In the genomic region with DNA sequence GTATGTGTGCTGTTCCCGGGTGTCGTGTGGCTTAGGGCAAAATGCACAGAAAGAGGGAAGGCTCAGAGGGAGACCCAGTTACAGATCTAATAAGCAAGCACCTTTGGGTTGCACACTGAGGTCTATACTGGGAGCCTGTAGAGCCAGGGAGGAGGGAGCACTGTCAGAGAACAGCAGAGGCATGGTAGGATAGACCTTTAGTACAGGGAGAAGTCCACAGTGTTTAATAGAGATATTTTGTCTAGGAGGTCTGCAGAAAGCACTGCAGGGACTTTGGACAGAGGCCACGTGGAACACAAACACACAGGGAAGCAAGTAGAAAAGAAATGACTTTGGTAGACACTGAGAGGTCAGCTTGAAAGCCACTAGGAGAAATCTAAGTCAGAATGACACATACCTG, we compare ENCODE assay signal across 8 mouse cellular contexts. TPM values are rescaled to one million over a fixed set of nuclear protein-coding genes. Genes with fewer than 3 reads are reported as not detected.
DNase-seq lines count a peak whose midpoint lies in the region; ATAC-seq and TF ChIP-seq lines count a peak whose summit lies in the region.

No protein-coding gene starts in this region.

- peak overlapping the region; percentile 64 for H3K27ac ChIP-seq in heart, embryonic 15.5 days
- peak overlapping the region; percentile 57 for H3K27ac ChIP-seq in heart, embryonic 16.5 days (ENCODE audit: low read length)
- H3K27ac ChIP-seq in midbrain, postnatal 0 days (ENCODE audit: low read depth, low read length), result no peak overlapping the region
- no peak overlapping the region for H3K27ac ChIP-seq in left cerebral cortex, adult 2 months

- no peaks in the 10 kb centered on the region for H3K9me3 ChIP-seq in heart, embryonic 15.5 days (replicated peaks)
- H3K9me3 ChIP-seq in heart, embryonic 16.5 days (replicated peaks; ENCODE audit: control insufficient read depth, low read length), result no peaks in the 10 kb centered on the region
- H3K9me3 ChIP-seq in midbrain, postnatal 0 days (ENCODE audit: low read length), result no peaks in the 10 kb centered on the region

- WGBS in heart, embryonic 15.5 days, result 13% methylated on average over 3 of the region's 3 CpGs
- WGBS in heart, embryonic 16.5 days, result 19% methylated on average over 3 of the region's 3 CpGs
- 14% methylated on average over 3 of the region's 3 CpGs for WGBS in midbrain, postnatal 0 days

- no peak for TF ChIP-seq CTCF in midbrain, postnatal 0 days (IDR thresholded peaks at IDR 0.05)
- TF ChIP-seq CTCF in left cerebral cortex, adult 2 months (IDR thresholded peaks at IDR 0.05), result no peak

- H3K27me3 ChIP-seq in heart, embryonic 15.5 days, result no peaks in the 10 kb centered on the region
- H3K27me3 ChIP-seq in heart, embryonic 16.5 days (ENCODE audit: control insufficient read depth, insufficient read depth, low read length), result no peaks in the 10 kb centered on the region
- no peaks in the 10 kb centered on the region for H3K27me3 ChIP-seq in midbrain, postnatal 0 days (ENCODE audit: insufficient read depth, low read length)

- no peak overlapping the region for H3K9ac ChIP-seq in heart, embryonic 15.5 days
- H3K9ac ChIP-seq in heart, embryonic 16.5 days (ENCODE audit: low read length), result no peak overlapping the region
- H3K9ac ChIP-seq in midbrain, postnatal 0 days (replicated peaks; ENCODE audit: low read length, poor library complexity, severe bottlenecking), result no peak overlapping the region

- peak overlapping the region; percentile 59 for H3K4me3 ChIP-seq in heart, embryonic 15.5 days
- H3K4me3 ChIP-seq in heart, embryonic 16.5 days (ENCODE audit: low read length), result peak overlapping the region; percentile 28
- no peak overlapping the region for H3K4me3 ChIP-seq in midbrain, postnatal 0 days (ENCODE audit: low read depth, low read length)
- H3K4me3 ChIP-seq in left cerebral cortex, adult 2 months, result no peak overlapping the region

- peak overlapping the region; percentile 76 for H3K4me2 ChIP-seq in heart, embryonic 15.5 days
- H3K4me2 ChIP-seq in heart, embryonic 16.5 days (ENCODE audit: low read depth, low read length), result peak overlapping the region; percentile 64
- H3K4me2 ChIP-seq in midbrain, postnatal 0 days (ENCODE audit: low read depth, low read length, poor library complexity, severe bottlenecking), result 0 out of 2 replicates have a peak overlapping the region, but pooled peaks have one; percentile 49

- no peak for DNase-seq in heart, adult 9 months (ENCODE audit: low spot score in 2 of 2)
- peak; percentile 49 for DNase-seq in kidney, postnatal 10 days
- no peak for DNase-seq in midbrain, postnatal 0 days (ENCODE audit: low spot score)
- no peak for DNase-seq in embryo, embryonic 10.5 days (ENCODE audit: low spot score)
- no peak for DNase-seq in Muller cell, postnatal 12 days (ENCODE audit: inconsistent ontology term)
- no peak for DNase-seq in left cerebral cortex, adult 2 months (ENCODE audit: extremely low spot score in 1 of 2, low spot score in 2 of 2)

- intact Hi-C loops in left cerebral cortex, adult 2 months (cut with DNase I), result no loop called here

- peaks cover 22% of the 10 kb centered on the region for H3K4me1 ChIP-seq in heart, embryonic 15.5 days (replicated peaks)
- peaks cover 7% of the 10 kb centered on the region for H3K4me1 ChIP-seq in heart, embryonic 16.5 days (ENCODE audit: control insufficient read depth, insufficient read depth, low read length)
- no peaks in the 10 kb centered on the region for H3K4me1 ChIP-seq in midbrain, postnatal 0 days (ENCODE audit: insufficient read depth, low read length)

- no peaks in the 10 kb centered on the region for H3K36me3 ChIP-seq in heart, embryonic 15.5 days
- H3K36me3 ChIP-seq in heart, embryonic 16.5 days (ENCODE audit: control insufficient read depth, insufficient read depth), result no peaks in the 10 kb centered on the region
- no peaks in the 10 kb centered on the region for H3K36me3 ChIP-seq in midbrain, postnatal 0 days (ENCODE audit: insufficient read depth, low read length)

- no peak for ATAC-seq in heart, embryonic 15.5 days (replicated peaks; ENCODE audit: insufficient number of reproducible peaks, insufficient read depth, low FRiP score, low read depth)
- no peak for ATAC-seq in heart, embryonic 16.5 days (replicated peaks; ENCODE audit: extremely low read depth, insufficient read depth, low FRiP score)
- no peak for ATAC-seq in midbrain, postnatal 0 days (ENCODE audit: low FRiP score)

RNA-seq across cellular contexts. Expression of gene Cdc42ep5, which starts 0.6 kb away (rescaled TPM):
- polyA plus RNA-seq in heart, embryonic 15.5 days (2015; fragmentation: Nextera tagmentation; extraction: Ambion mirVana), result 25.6 and 30.9 TPM in 2 replicates
- polyA plus RNA-seq in heart, embryonic 16.5 days (2015; fragmentation: Nextera tagmentation; extraction: Ambion mirVana), result 22.7 and 24.8 TPM in 2 replicates
- 6.6 and 9.7 TPM in 2 replicates for total RNA-seq in midbrain, postnatal 0 days (2014; rRNA removed)
- polyA plus RNA-seq in midbrain, postnatal 0 days (2015; fragmentation: Nextera tagmentation; extraction: Ambion mirVana), result 8.3 and 8.5 TPM in 2 replicates
- 1 to 10 TPM; 1.4 to 1.6 TPM for total RNA-seq in left cerebral cortex, adult 2 months (2021)

RNA-seq across cellular contexts. Expression of gene Leng9, which starts 15.1 kb away (rescaled TPM):
- polyA plus RNA-seq in heart, embryonic 15.5 days (2015; fragmentation: Nextera tagmentation; extraction: Ambion mirVana), result 2.8 and 3.3 TPM in 2 replicates
- 3.1 and 3.2 TPM in 2 replicates for polyA plus RNA-seq in heart, embryonic 16.5 days (2015; fragmentation: Nextera tagmentation; extraction: Ambion mirVana)
- 3.3 and 4.9 TPM in 2 replicates for total RNA-seq in midbrain, postnatal 0 days (2014; rRNA removed)
- polyA plus RNA-seq in midbrain, postnatal 0 days (2015; fragmentation: Nextera tagmentation; extraction: Ambion mirVana), result 4.7 and 5.3 TPM in 2 replicates
- 1 to 10 TPM; 6.2 to 6.9 TPM for total RNA-seq in left cerebral cortex, adult 2 months (2021)

RNA-seq across cellular contexts. Expression of gene Leng8, which starts 28.4 kb away (rescaled TPM):
- 43.7 and 65.8 TPM in 2 replicates for polyA plus RNA-seq in heart, embryonic 15.5 days (2015; fragmentation: Nextera tagmentation; extraction: Ambion mirVana)
- 47.8 and 50.5 TPM in 2 replicates for polyA plus RNA-seq in heart, embryonic 16.5 days (2015; fragmentation: Nextera tagmentation; extraction: Ambion mirVana)
- 176 and 253 TPM in 2 replicates for total RNA-seq in midbrain, postnatal 0 days (2014; rRNA removed)
- polyA plus RNA-seq in midbrain, postnatal 0 days (2015; fragmentation: Nextera tagmentation; extraction: Ambion mirVana), result 52.7 and 64.1 TPM in 2 replicates
- 100 to 1,000 TPM; 178 to 184 TPM for total RNA-seq in left cerebral cortex, adult 2 months (2021)

RNA-seq across cellular contexts. Expression of gene Ttyh1, which starts 46.1 kb away (rescaled TPM):
- polyA plus RNA-seq in heart, embryonic 15.5 days (2015; fragmentation: Nextera tagmentation; extraction: Ambion mirVana), result 1.2 and 1.7 TPM in 2 replicates
- polyA plus RNA-seq in heart, embryonic 16.5 days (2015; fragmentation: Nextera tagmentation; extraction: Ambion mirVana), result 1.3 and 2.0 TPM in 2 replicates
- total RNA-seq in midbrain, postnatal 0 days (2014; rRNA removed), result 433 and 742 TPM in 2 replicates
- polyA plus RNA-seq in midbrain, postnatal 0 days (2015; fragmentation: Nextera tagmentation; extraction: Ambion mirVana), result 186 and 226 TPM in 2 replicates
- total RNA-seq in left cerebral cortex, adult 2 months (2021), result 100 to 1,000 TPM; 667 to 745 TPM

Comparison
In these comparisons a context has a peak if more than half of its experiments do, and no peak if none do; other contexts are left out.
1. H3K27ac ChIP-seq: peak in heart, embryonic 15.5 days (single experiment) and heart, embryonic 16.5 days (single experiment); none in midbrain, postnatal 0 days (single experiment) and left cerebral cortex, adult 2 months (single experiment).
2. H3K4me3 ChIP-seq: peak in heart, embryonic 15.5 days (single experiment) and heart, embryonic 16.5 days (single experiment); none in midbrain, postnatal 0 days (single experiment) and left cerebral cortex, adult 2 months (single experiment).
3. Peak in every context shown above with its lines, with median percentiles within 50 percentile points of each other: H3K4me2 ChIP-seq.